Mouse (Mus musculus) 3T3-L1 (cell line): ENCODE data around the gene Dlat.
A peak's percentile ranks its signal among the peaks of the same experiment; 100 is the strongest.

ENCODE experiments used
- DNase-seq: peaks from one replicate; pipeline ENCODE4 v3.0.0-alpha.2; 2015; ENCODE audit warnings: low read depth, low spot score

The Dlat gene

GRCm38 (mm10) chr9:50593544-50593943 is 66.0 kb downstream of the Dlat start:
- DNase-seq, result peak; percentile 60

GRCm38 (mm10) chr9:50592955-50593354 is 66.6 kb downstream of the Dlat start:
- no peak for DNase-seq

GRCm38 (mm10) chr9:50590856-50591518 is 68.6 kb downstream of the Dlat start:
- peak; percentile 77 for DNase-seq

GRCm38 (mm10) chr9:50586955-50587354 is 72.6 kb downstream of the Dlat start:
- DNase-seq, result no peak

GRCm38 (mm10) chr9:50585145-50585818 is 74.3 kb downstream of the Dlat start:
- DNase-seq, result no peak
